Mouse (Mus musculus) gastrocnemius, postnatal 36 days (tissue): ENCODE measurements around the gene Hp1bp3. TPM values are rescaled to one million over a fixed set of nuclear protein-coding genes. Genes with fewer than 3 reads are reported as not detected.

Experiments used
- DNase-seq, 2 experiments: peaks; one replicate each; pipeline ENCODE4 v3.0.0; 2022
- intact Hi-C: fragments of 180-260 bp; cut with DNase I; formaldehyde crosslinking; loops from one replicate; pipeline ENCODE4 v1.15.1; 2025
- long read RNA-seq, 2 experiments: library from polyadenylated mRNA; stranded (forward); transcript quantifications; one replicate each; pipeline ENCODE4 v2.0.0; 2021
- total RNA-seq, 2 experiments: library from RNA; stranded (reverse); gene quantifications; 2 replicates each; pipeline ENCODE4 v1.2.3; 2021

Hp1bp3 gene
- 10 to 100 TPM; 46.7 to 52.0 TPM for total RNA-seq
- long read RNA-seq, experiment 1, partial matches to known transcripts = 3 of 13 reads
- long read RNA-seq, experiment 1, other reads (novel, unspliced or antisense) = 7 of 13 reads
- long read RNA-seq, experiment 2, partial matches to known transcripts = 29 of 36 reads
- long read RNA-seq, experiment 2, other reads (novel, unspliced or antisense) = 2 of 36 reads

- DNase-seq = peak; percentile 53 to 72
- intact Hi-C loops = no loop called here
Measured at GRCm38 (mm10) chr4:138216200-138216890, at the start of gene Hp1bp3. Gene Hp1bp3 (plus strand): TSS chr4:138216296.

- intact Hi-C loops = no loop called here
- no peak for DNase-seq
Measured at GRCm38 (mm10) chr4:138166519-138166918, 49.6 kb upstream of the Hp1bp3 start.

GRCm38 (mm10) chr4:138168162-138168561, 47.9 kb upstream of the Hp1bp3 start:
- no peak for DNase-seq
- intact Hi-C loops = no loop called here

DNA sequence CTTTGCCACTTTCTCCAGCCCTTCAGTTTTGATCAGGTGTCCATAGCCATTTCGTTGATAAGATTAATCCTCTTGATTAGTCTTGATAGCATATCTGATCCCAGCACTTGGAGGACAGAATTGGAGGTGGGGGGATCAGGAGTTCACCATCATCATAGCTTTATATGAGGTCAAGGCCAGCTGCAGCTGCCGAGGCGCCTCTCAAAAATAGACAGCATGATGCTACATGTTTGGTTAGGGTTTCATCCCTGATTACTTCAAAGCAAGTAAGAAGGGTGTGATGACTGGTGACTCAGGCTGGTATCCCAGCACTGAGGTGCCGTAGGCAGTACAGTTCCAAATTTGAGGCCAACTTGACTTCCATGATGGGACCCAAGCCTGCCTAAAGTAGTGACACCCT, 46.7 kb upstream of the Hp1bp3 start:
- intact Hi-C loops = no loop called here
- no peak for DNase-seq

GRCm38 (mm10) chr4:138172686-138173085, 43.4 kb upstream of the Hp1bp3 start:
- intact Hi-C loops = no loop called here
- DNase-seq = no peak

- DNase-seq = no peak
- intact Hi-C loops = no loop called here
Measured at GRCm38 (mm10) chr4:138179391-138179790, 36.7 kb upstream of the Hp1bp3 start.

DNA sequence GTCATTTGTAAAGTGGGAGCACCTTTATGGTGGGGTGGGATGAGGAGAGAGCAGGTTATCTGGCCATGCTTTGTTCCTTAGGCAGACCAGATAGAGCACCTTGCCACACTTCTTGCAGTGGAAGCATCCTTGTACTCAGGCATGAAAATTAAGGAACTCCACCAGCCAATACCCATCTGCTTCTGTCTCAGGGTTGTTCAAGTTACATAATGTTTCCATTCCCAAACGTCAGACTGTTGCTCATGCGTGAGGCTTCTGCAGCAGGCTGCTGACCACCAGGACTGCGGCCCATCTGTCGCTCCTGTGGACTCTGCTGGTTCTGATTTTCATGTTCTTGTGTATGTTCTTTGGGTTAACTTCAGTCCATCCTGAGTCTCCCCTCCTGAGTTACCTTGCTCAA, 35.4 kb upstream of the Hp1bp3 start:
- intact Hi-C loops = no loop called here
- DNase-seq = no peak

- no peak for DNase-seq
- intact Hi-C loops = no loop called here
Measured at GRCm38 (mm10) chr4:138184056-138184455, 32.0 kb upstream of the Hp1bp3 start.

DNA sequence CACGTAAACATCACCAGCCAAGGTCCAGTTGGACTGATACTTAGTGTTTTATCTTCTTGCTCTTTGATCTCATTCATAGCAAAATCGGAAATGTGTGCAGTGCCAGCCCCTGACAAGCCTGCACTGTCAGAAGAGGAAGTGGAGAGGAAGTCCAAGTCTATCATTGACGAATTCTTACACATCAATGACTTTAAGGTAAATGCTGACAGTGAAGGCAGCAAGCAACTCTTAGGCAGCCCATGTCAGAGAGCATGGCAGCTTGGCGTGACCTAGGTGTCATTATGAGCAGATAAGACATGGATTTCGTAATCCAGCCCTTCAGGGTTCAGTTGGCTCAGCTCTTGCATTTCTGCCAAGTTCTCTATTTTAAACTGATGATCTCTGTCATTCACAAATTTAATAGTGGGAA, 31.5 kb upstream of the Hp1bp3 start:
- intact Hi-C loops = no loop called here
- DNase-seq = no peak

GRCm38 (mm10) chr4:138185961-138186360, 30.1 kb upstream of the Hp1bp3 start:
- no peak for DNase-seq
- intact Hi-C loops = no loop called here

GRCm38 (mm10) chr4:138187995-138188394, 28.1 kb upstream of the Hp1bp3 start:
- DNase-seq = no peak
- intact Hi-C loops = no loop called here

GRCm38 (mm10) chr4:138192561-138192960, 23.5 kb upstream of the Hp1bp3 start:
- intact Hi-C loops = no loop called here
- DNase-seq = no peak

- intact Hi-C loops = no loop called here
- no peak for DNase-seq
Measured at GRCm38 (mm10) chr4:138200769-138201168, 15.3 kb upstream of the Hp1bp3 start.

- intact Hi-C loops = no loop called here
Measured at GRCm38 (mm10) chr4:138201696-138202095, 14.4 kb upstream of the Hp1bp3 start.

GRCm38 (mm10) chr4:138210116-138210515, 6.0 kb upstream of the Hp1bp3 start:
- intact Hi-C loops = no loop called here
- DNase-seq = no peak

More at GRCm38 (mm10) chr4:138201696-138202095, 14.4 kb upstream of the Hp1bp3 start:
- DNase-seq = no peak

DNA sequence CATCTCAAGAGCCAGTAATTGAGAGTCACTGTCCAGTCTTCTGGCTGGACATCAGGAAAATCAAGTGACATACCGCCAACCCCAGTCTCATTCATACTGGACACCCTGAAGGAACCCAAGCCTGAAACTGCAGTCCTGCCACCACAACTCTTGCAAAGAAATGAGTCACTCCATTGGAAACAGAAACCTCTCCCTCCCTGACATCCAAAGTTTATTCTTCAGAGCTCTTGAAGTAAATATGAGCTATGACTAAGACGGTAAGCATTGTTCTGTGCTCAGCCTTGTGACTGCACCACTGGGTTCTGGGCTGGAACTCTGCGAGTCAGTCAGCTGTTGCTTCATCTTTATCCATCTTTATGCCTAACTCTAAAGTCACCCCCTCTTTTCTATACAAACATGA, 2.2 kb upstream of the Hp1bp3 start:
- intact Hi-C loops = no loop called here
- no peak for DNase-seq

GRCm38 (mm10) chr4:138215671-138216199, 361 bp upstream of the Hp1bp3 start:
- intact Hi-C loops = no loop called here

GRCm38 (mm10) chr4:138216891-138217392, 846 bp downstream of the Hp1bp3 start:
- intact Hi-C loops = no loop called here
- peak; percentile 97 for DNase-seq

More at GRCm38 (mm10) chr4:138215671-138216199, 361 bp upstream of the Hp1bp3 start:
- DNase-seq = no peak

- intact Hi-C loops = no loop called here
- no peak for DNase-seq
Measured at GRCm38 (mm10) chr4:138217441-138217840, 1.3 kb downstream of the Hp1bp3 start.

DNA sequence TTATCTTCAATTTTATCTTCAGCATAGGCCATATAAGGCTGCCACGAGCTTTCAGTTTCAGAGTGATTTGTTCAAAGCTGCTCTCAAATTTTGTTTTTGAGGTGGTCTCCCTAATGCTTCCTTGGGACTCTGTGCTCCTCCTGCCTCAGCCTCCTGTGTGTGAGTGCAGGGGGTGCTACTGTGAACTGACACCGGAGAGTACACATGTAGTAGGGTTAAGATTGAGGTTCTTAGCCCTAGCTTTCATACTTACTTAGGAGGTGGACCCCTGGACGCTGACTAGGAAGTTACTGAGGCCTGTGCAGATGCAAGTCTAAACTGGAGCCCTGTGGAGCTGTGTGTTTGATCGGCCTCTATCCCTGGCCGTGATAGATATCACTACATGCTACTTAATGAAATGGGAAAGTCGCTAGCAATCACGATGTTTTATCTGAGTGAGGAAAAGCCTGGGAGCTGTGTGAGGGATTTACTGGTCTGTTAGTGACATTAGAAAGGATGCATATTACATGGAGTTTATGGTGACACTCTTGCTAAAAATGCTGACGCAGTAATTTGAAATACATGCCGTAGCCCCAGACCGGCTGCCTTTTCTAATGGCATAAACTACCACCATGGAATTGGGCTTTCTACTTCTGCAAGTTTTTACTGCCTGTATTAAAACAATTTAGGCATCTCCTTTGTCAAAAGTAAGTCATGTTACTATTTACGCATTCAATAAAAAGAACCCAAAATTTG, 2.0 kb downstream of the Hp1bp3 start:
- DNase-seq = no peak
- intact Hi-C loops = no loop called here

DNA sequence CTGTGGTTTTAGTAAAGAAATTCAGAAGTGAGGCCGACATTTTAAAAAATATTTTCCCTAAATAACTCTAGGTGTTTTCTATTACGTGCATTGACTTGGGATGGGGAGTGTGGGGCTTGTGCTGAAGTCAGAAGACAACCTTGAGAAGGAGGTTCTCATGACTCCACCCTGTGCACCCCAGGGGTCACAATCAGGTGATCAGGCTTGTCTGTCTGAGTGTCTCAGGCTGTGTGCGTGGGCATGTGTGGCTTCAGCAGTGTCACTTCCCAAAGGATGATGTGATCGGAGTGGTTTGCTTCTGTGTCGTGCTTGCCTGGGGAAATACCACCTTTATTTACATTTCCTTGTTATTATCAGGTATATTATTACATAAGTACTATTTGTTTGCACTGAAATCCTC, 3.2 kb downstream of the Hp1bp3 start:
- DNase-seq = no peak
- intact Hi-C loops = no loop called here
